Mouse (Mus musculus) ES-Bruce4 (cell line): ENCODE results near the gene Abhd16a. TPM values are rescaled to one million over a fixed set of nuclear protein-coding genes. Genes with fewer than 3 reads are reported as not detected.
A peak's percentile ranks its signal among the peaks of the same experiment; 100 is the strongest.

Source experiments
- H3K27ac ChIP-seq: 2 replicates; pipeline ENCODE4 v1.5.1; 2012; ENCODE audit warnings: low read length, inconsistent platforms; ENCODE audit not compliant: insufficient read depth
- H3K27me3 ChIP-seq: 2 replicates; pipeline ENCODE4 v1.6.1; 2012; ENCODE audit warnings: mild to moderate bottlenecking, low read length, inconsistent platforms; ENCODE audit not compliant: control insufficient read depth, poor library complexity, insufficient read depth, severe bottlenecking
- H3K36me3 ChIP-seq: 2 replicates; pipeline ENCODE4 v1.6.1; 2012; ENCODE audit warnings: inconsistent platforms, mild to moderate bottlenecking, low read length, moderate library complexity; ENCODE audit not compliant: control insufficient read depth, poor library complexity, insufficient read depth, severe bottlenecking
- H3K4me1 ChIP-seq: one replicate; pipeline ENCODE4 v1.8.1; 2011; ENCODE audit warnings: low read length; ENCODE audit not compliant: control insufficient read depth, insufficient read depth
- H3K4me3 ChIP-seq: 2 replicates; pipeline ENCODE4 v1.5.1; 2011; ENCODE audit warnings: low read depth, mild to moderate bottlenecking, low read length
- H3K9ac ChIP-seq: 2 replicates; pipeline ENCODE4 v1.6.1; 2012; ENCODE audit warnings: low read depth, mild to moderate bottlenecking, inconsistent platforms; ENCODE audit not compliant: poor library complexity, severe bottlenecking
- H3K9me3 ChIP-seq: replicated peaks from 2 replicates; pipeline ENCODE4 v1.6.1; 2012; ENCODE audit warnings: mild to moderate bottlenecking, low read length, inconsistent platforms; ENCODE audit not compliant: control insufficient read depth, poor library complexity, insufficient read depth, severe bottlenecking
- CTCF ChIP-seq: IDR thresholded peaks from one replicate; pipeline ENCODE4 v1.8.1; 2011; ENCODE audit warnings: low read depth, low read length
- EP300 ChIP-seq: IDR thresholded peaks from 2 replicates; pipeline ENCODE4 v1.6.1; 2011; ENCODE audit warnings: low read depth, low read length; ENCODE audit not compliant: insufficient read depth
- POLR2A ChIP-seq: IDR thresholded peaks from one replicate; pipeline ENCODE4 v1.8.1; 2011; ENCODE audit warnings: low read length; ENCODE audit not compliant: insufficient read depth
- polyA plus RNA-seq: library from polyadenylated mRNA; stranded (reverse); fragments of >200 nt; gene quantifications from 2 replicates; pipeline ENCODE4 v1.2.4, GENCODE M21; 2011; ENCODE audit warnings: low read depth; ENCODE audit not compliant: missing spikeins, insufficient read depth, insufficient read length

The Abhd16a gene
- polyA plus RNA-seq, 1 experiment: 12.7 TPM

DNA sequence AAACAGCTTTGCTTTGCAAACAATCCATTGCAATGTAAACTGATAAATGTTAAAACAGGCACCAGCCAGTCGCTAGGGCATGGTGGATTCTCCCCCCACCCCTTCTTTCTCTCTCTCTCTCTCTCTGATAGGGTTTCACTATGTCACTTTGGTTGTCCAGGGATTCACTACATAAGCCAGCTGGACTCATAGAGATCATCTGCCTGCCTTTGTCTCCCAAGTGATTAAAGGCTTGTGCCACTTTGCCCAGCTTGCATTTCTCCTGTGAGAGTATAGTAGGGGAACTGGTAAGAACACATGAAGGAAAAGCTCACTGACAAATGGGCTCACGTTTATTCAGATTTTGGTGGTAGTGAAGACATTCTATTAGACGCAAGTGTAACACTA lies 43.1 kb downstream of the Abhd16a start:
- H3K4me3 ChIP-seq: no peak overlapping the region

DNA sequence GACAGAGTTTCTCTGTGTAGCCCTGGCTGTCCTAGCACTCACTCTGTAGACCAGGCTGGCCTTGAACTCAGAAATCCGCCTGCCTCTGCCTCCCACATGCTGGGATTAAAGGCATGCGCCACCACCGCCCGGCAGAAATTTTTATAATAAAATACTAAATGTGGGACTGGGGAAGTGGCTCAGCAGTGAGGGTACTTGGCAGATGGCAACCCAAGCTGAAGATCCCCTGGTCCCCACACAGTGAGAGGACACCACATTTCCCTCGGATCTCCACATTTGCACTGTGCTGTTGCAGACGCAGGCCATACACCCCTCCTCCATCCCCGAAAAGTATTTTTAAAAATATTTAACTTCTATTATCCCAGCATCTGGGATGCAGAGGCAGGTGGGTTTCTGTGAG lies 44.5 kb downstream of the Abhd16a start:
- TF ChIP-seq EP300: no peak
- TF ChIP-seq POLR2A: no peak
- no peak for TF ChIP-seq CTCF
- Histone ChIP-seq H3K4me3 (no peak overlapping the region), H3K27me3 (no peaks in the 10 kb centered on the region), H3K9ac (no peak overlapping the region), H3K4me1 (peaks cover 1% of the 10 kb centered on the region), H3K36me3 (peaks cover 4% of the 10 kb centered on the region), H3K9me3 (no peaks in the 10 kb centered on the region), H3K27ac (no peak overlapping the region)

More for the DNA sequence above, 43.1 kb downstream of the Abhd16a start:
- TF ChIP-seq EP300 (no peak), POLR2A (no peak), CTCF (no peak)
- Histone ChIP-seq H3K4me1 (peaks cover 1% of the 10 kb centered on the region), H3K27me3 (no peaks in the 10 kb centered on the region), H3K9ac (no peak overlapping the region), H3K9me3 (no peaks in the 10 kb centered on the region), H3K36me3 (no peaks in the 10 kb centered on the region), H3K27ac (no peak overlapping the region)

DNA sequence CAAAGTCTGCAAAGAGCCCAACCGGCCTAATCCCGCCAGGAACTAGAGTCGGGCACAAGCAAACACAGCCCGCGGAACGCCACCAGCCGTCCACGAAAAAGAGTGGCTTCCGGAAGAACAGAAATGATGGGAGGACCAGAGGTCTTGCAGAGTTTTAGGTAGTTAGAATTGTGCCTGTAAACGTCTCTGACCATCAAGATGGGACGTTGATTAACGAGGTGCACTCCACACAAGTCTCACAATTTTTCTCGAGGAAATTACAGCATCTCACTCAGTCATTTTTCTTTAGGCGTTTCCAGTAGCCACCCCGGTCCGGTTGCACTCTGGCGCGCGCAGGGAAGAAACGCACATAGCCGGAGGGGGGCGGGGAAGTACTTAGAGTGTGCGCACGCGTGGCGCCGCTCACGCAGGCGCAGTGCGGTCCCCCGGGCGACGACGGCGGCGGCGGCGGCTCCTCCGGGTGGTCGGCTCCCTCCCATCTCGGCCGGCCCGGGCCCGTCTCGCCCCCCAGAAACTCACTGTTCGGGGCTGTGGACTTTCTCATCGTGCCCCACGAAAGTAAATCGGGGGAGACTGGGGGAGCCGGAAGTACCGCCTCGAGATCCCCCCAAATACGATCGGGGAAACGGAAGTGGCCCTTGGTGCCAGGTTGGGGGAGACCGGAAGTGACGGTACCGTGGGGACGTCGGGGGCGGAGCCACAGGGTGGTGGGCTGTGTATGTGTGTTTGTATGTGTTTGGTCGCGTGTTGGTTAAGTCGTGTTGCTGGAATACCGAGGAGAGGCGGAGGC lies 45.9 kb downstream of the Abhd16a start, which contains the start of gene Bag6:
TSS of gene Bag6 (plus strand) at position 378 of the 790 bp plus-strand sequence.
- H3K36me3 ChIP-seq: peaks cover 14% of the 10 kb centered on the region
- H3K4me1 ChIP-seq: peaks cover 1% of the 10 kb centered on the region
- no peaks in the 10 kb centered on the region for H3K27me3 ChIP-seq
- H3K9me3 ChIP-seq: no peaks in the 10 kb centered on the region
- TF ChIP-seq CTCF (no peak), POLR2A (no peak), EP300 (0 out of 2 replicates have a peak, but pooled peaks have one; percentile 19)
- H3K27ac ChIP-seq: peak within 1 kb of the TSS; percentile 80
- peak within 1 kb of the TSS; percentile 82 for H3K4me3 ChIP-seq
- H3K9ac ChIP-seq: peak within 1 kb of the TSS; percentile 73

DNA sequence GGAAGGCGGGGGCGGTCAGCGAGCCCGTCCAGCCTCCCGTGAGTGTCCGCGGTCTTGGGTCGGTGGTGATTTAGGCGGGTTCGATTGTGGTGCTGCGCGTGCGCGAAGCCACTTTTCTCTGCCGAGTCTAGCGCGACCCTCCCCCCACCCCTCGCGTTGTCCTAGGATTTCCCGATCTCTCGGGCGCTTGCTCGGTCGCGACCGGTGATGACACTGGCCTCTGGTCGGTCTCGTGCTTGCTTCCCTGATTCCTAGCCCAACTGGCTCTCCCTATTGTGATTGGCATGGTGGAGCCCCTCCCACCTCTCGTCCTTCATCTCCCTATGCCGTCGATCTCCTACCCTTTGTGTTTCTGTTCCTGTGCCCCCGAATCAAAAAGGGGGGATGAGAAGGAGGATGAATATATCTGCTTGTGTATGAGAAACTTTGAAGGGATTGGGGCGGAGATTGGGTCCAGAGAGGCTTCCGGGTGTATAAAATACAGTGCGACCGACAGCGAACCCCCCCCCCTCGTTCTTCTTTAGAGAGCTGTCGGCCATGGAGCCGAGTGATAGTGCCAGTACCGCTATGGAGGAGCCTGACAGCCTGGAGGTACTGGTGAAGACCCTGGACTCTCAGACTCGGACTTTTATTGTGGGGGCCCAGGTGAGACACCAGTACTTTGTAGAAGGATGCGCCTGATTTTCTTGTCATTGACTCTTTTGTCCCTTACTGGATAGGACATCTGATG lies 46.7 kb downstream of the Abhd16a start:
- TF ChIP-seq EP300 (no peak), POLR2A (no peak), CTCF (no peak)
- Histone ChIP-seq H3K4me1 (peaks cover 1% of the 10 kb centered on the region), H3K9ac (peak overlapping the region; percentile 73), H3K36me3 (peaks cover 22% of the 10 kb centered on the region), H3K27me3 (no peaks in the 10 kb centered on the region), H3K9me3 (no peaks in the 10 kb centered on the region), H3K4me3 (peak overlapping the region; percentile 82), H3K27ac (peak overlapping the region; percentile 42)

DNA sequence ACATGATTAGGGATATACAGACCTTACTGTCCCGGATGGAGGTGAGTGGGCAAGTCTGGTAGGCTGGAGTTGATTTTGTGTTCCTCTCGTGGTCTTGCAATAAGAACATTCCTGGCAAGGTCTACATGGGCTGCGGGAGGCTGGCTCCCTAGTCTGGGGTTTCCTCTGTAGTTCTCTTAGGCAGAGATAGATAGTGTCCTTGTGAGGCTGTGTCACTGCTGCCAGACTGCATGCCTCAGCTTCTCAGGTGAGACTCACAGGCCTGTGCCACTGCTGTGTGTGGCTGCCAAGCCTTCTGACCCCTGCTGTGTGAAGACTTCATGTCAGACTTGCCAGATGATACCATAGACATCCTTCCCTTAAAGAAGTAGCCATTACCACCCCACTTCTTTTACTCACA lies 50.2 kb downstream of the Abhd16a start:
- Histone ChIP-seq H3K27ac (no peak overlapping the region), H3K27me3 (no peaks in the 10 kb centered on the region), H3K9ac (no peak overlapping the region), H3K4me3 (no peak overlapping the region), H3K4me1 (peaks cover 1% of the 10 kb centered on the region), H3K9me3 (no peaks in the 10 kb centered on the region), H3K36me3 (peaks cover 51% of the 10 kb centered on the region)
- no peak for TF ChIP-seq CTCF
- no peak for TF ChIP-seq POLR2A
- no peak for TF ChIP-seq EP300
